Mouse (Mus musculus) heart, adult 2 months (tissue): ENCODE measurements around the gene Ephb1. TPM values are rescaled to one million over a fixed set of nuclear protein-coding genes. Genes with fewer than 3 reads are reported as not detected.

Source experiments
- DNase-seq, 2 experiments: peaks; one replicate each; pipeline ENCODE4 v3.0.0; 2021
- H3K27ac ChIP-seq: fragments of 200-600 bp; 2 replicates; pipeline ENCODE4 v1.8.1; 2022
- H3K27me3 ChIP-seq: fragments of 200-500 bp; 2 replicates; pipeline ENCODE4 v1.6.1; 2012; ENCODE audit warnings: mild to moderate bottlenecking, low read length, inconsistent platforms, mixed read lengths; ENCODE audit not compliant: control insufficient read depth, insufficient read depth
- H3K36me3 ChIP-seq: fragments of 200-500 bp; 2 replicates; pipeline ENCODE4 v1.6.1; 2012; ENCODE audit warnings: low read length, inconsistent platforms; ENCODE audit not compliant: control insufficient read depth, insufficient read depth
- H3K4me1 ChIP-seq: fragments of 200-500 bp; 2 replicates; pipeline ENCODE4 v1.6.1; 2011; ENCODE audit warnings: low read length; ENCODE audit not compliant: control insufficient read depth, insufficient read depth
- H3K4me3 ChIP-seq: fragments of 200-600 bp; 2 replicates; pipeline ENCODE4 v1.8.1; 2022
- H3K79me2 ChIP-seq: fragments of 200-500 bp; replicated peaks from 2 replicates; pipeline ENCODE4 v1.6.1; 2012; ENCODE audit warnings: mild to moderate bottlenecking, inconsistent platforms, low read length, moderate library complexity, mixed read lengths; ENCODE audit not compliant: control insufficient read depth, insufficient read depth
- H3K9ac ChIP-seq: fragments of 200-500 bp; 2 replicates; pipeline ENCODE4 v1.6.1; 2012; ENCODE audit warnings: low read depth, mild to moderate bottlenecking, control low read depth, inconsistent platforms, low read length, mixed read lengths
- CTCF ChIP-seq: fragments of 200-600 bp; IDR thresholded peaks from 2 replicates; pipeline ENCODE4 v1.8.1; 2022; ENCODE audit warnings: antibody characterized with exemption, mild to moderate bottlenecking, moderate library complexity
- EP300 ChIP-seq: fragments of 200-500 bp; IDR thresholded peaks from 2 replicates; pipeline ENCODE4 v1.6.1; 2011; ENCODE audit warnings: low read depth, low read length, control low read depth; ENCODE audit not compliant: insufficient read depth
- POLR2A ChIP-seq: fragments of 200-500 bp; IDR thresholded peaks from 2 replicates; pipeline ENCODE4 v1.6.1; 2011; ENCODE audit warnings: mild to moderate bottlenecking, low read depth, low read length, control low read depth; ENCODE audit not compliant: insufficient read depth
- WGBS: fragments of 180-500 bp; shearing (Covaris S2); methylation state at CpG from one replicate; pipeline ENCODE4 v1.1.7; 2018; 5-methylcytosine and 5-hydroxymethylcytosine counted together
- intact Hi-C: fragments of 180-260 bp; cut with DNase I; formaldehyde crosslinking; loops from one replicate; pipeline ENCODE4 v1.15.1; 2025
- polyA plus RNA-seq: library from polyadenylated mRNA; depleted of rRNA; stranded (reverse); fragments of >200 nt; gene quantifications from 2 replicates; pipeline ENCODE4 v1.2.3, GENCODE M21; 2012
- total RNA-seq, 2 experiments: library from RNA; stranded (reverse); gene quantifications; 2 replicates each; pipeline ENCODE4 v1.2.3; 2021

The Ephb1 gene
- total and polyA plus RNA-seq, 3 experiments, result 3.1 to 23.3 (median 21.2) TPM

DNA sequence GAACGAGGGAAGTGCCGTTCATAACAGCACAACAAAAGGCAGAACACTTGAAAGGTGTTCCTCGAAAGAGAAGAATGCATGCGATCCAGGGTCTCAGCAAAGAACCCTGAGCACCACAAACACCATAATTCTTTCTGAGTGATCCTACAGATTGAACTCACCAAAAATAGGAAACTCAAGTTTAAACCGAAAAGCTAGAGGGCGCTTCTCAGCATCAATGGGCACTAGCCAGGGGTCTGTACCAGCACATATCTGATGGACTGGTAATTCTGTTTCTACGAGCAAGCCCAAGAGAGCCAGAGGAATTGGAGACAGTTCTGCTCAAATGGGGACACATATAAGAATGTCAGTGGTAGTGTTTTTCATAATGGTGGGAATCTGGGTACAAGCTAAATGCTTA, 90.7 kb downstream of the Ephb1 start:
- intact Hi-C loops, result loop anchor here (2.0 to 5.0 kb wide), 2 partner anchors 43 to 254 kb away; no protein-coding TSS in a partner anchor
- H3K36me3 ChIP-seq, result no peaks in the 10 kb centered on the region
- no peaks in the 10 kb centered on the region for H3K79me2 ChIP-seq
- H3K27ac ChIP-seq, result no peak overlapping the region; the same call in 1 of the 2 replicates
- no peaks in the 10 kb centered on the region for H3K4me1 ChIP-seq
- peak overlapping the region; percentile 18; the same call in 1 of the 2 replicates for H3K4me3 ChIP-seq
- WGBS, result 60% methylated on average over 7 of the region's 7 CpGs
- H3K9ac ChIP-seq, result no peak overlapping the region
- no peak for DNase-seq
- H3K27me3 ChIP-seq, result no peaks in the 10 kb centered on the region
- no peak for TF ChIP-seq EP300
- TF ChIP-seq CTCF, result peak; percentile 45

DNA sequence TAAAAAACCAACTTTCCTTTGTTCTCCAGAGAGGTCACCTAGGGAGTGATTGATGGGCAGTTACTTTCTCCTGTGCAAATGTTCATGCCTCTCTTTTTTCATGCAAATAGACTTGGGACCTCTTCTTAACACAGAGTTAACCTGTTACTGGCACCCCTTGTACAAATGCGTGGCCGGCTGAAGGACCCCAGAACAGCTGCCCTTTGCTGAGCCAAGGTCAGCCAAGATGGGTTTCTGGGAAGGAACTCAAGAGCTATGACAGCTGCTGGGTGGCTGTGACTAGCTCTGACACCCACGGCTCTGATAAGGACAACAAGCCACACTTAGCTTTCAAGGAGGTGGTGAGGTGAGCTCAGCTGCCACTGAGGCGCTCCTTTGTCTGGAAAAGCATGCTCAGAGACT, 92.4 kb downstream of the Ephb1 start:
- peak overlapping the region; percentile 31; the same call in 1 of the 2 replicates for H3K4me3 ChIP-seq
- H3K9ac ChIP-seq, result no peak overlapping the region
- WGBS, result 25% methylated on average over 4 of the region's 4 CpGs
- DNase-seq, result peak; percentile 33 to 53
- no peaks in the 10 kb centered on the region for H3K27me3 ChIP-seq
- H3K27ac ChIP-seq, result peak overlapping the region; percentile 75
- H3K79me2 ChIP-seq, result no peaks in the 10 kb centered on the region
- H3K36me3 ChIP-seq, result no peaks in the 10 kb centered on the region
- H3K4me1 ChIP-seq, result no peaks in the 10 kb centered on the region
- intact Hi-C loops, result loop anchor here (5.0 kb wide), 1 partner anchor 255 kb away; no protein-coding TSS in a partner anchor
- TF ChIP-seq EP300 (0 out of 2 replicates have a peak, but pooled peaks have one; percentile 28), CTCF (no peak)

- no peak for TF ChIP-seq EP300
- no peaks in the 10 kb centered on the region for H3K36me3 ChIP-seq
- H3K27me3 ChIP-seq, result no peaks in the 10 kb centered on the region
- no peak overlapping the region for H3K27ac ChIP-seq
- intact Hi-C loops, result loop anchor here (5.0 kb wide), 1 partner anchor 256 kb away; no protein-coding TSS in a partner anchor
- no peak for DNase-seq
- no peaks in the 10 kb centered on the region for H3K79me2 ChIP-seq
- no peak overlapping the region for H3K9ac ChIP-seq
- H3K4me3 ChIP-seq, result no peak overlapping the region
- no peaks in the 10 kb centered on the region for H3K4me1 ChIP-seq
- WGBS, result 48% methylated on average over 9 of the region's 9 CpGs
Measured at GRCm38 (mm10) chr9:102261511-102261910, 93.0 kb downstream of the Ephb1 start.

DNA sequence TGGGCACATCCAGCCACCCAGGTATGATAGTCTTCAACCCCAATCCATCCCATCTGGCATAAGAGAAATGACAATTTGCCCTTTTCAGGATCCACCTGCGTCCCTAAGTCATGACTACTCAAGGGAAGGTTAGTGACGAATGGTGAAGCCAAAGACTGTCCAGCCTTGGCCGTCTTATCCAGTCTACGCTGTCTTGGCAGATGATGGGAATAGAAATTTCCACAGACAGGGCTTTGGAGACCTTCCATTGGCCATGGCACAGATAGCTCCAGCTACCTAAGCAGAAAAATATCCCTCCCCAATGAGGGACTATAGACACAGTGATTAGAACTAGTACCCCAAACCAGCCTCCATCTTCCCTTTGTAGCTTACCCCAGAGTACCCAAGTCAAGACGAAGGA, 98.1 kb downstream of the Ephb1 start:
- Histone ChIP-seq H3K36me3 (no peaks in the 10 kb centered on the region), H3K27ac (no peak overlapping the region), H3K27me3 (no peaks in the 10 kb centered on the region), H3K9ac (no peak overlapping the region), H3K79me2 (no peaks in the 10 kb centered on the region), H3K4me1 (no peaks in the 10 kb centered on the region), H3K4me3 (no peak overlapping the region)
- WGBS, result 86% methylated on average over 5 of the region's 5 CpGs
- intact Hi-C loops, result loop anchor here (5.0 kb wide), 1 partner anchor 39 kb away; no protein-coding TSS in a partner anchor
- TF ChIP-seq EP300, result no peak
- no peak for TF ChIP-seq POLR2A
- no peak for TF ChIP-seq CTCF
- DNase-seq, result no peak

DNA sequence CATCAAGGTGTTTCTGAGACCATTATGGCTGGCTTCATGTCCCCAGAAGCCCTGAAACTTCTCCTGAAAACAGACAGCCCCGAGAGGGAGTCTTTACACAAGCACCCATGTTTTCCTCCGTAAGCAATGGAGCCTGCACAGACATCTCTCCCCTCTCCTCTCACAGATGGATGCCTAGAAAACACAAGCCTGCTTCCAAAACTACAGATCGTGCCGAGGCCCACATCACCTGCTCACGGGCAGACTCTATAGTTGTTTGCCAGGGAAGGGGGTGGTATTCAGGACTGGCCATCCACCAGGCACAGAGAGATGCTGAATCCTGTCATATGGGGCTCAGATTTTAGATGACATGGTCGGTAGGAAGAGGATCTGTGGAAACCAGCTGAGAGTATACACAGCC, 98.7 kb downstream of the Ephb1 start:
- no peak for DNase-seq
- no peaks in the 10 kb centered on the region for H3K27me3 ChIP-seq
- no peaks in the 10 kb centered on the region for H3K4me1 ChIP-seq
- no peak for TF ChIP-seq POLR2A
- TF ChIP-seq CTCF, result no peak
- TF ChIP-seq EP300, result no peak
- no peak overlapping the region for H3K9ac ChIP-seq
- H3K79me2 ChIP-seq, result no peaks in the 10 kb centered on the region
- 84% methylated on average over 6 of the region's 6 CpGs for WGBS
- intact Hi-C loops, result loop anchor here (5.0 kb wide), 1 partner anchor 39 kb away; no protein-coding TSS in a partner anchor
- H3K27ac ChIP-seq, result no peak overlapping the region
- H3K36me3 ChIP-seq, result no peaks in the 10 kb centered on the region
- H3K4me3 ChIP-seq, result no peak overlapping the region

GRCm38 (mm10) chr9:102249124-102249816, 105.2 kb downstream of the Ephb1 start:
- H3K4me3 ChIP-seq, result no peak overlapping the region
- TF ChIP-seq EP300, result no peak
- no peak for TF ChIP-seq POLR2A
- no peak for TF ChIP-seq CTCF
- intact Hi-C loops, result no loop called here

More at GRCm38 (mm10) chr9:102249124-102249816, 105.2 kb downstream of the Ephb1 start:
- Histone ChIP-seq H3K9ac (no peak overlapping the region), H3K27ac (no peak overlapping the region), H3K4me1 (no peaks in the 10 kb centered on the region), H3K27me3 (0 out of 2 replicates have a peak, but pooled peaks cover 1% of the 10 kb centered on the region), H3K79me2 (no peaks in the 10 kb centered on the region), H3K36me3 (no peaks in the 10 kb centered on the region)
- DNase-seq, result no peak
- WGBS, result 58% methylated on average over 9 of the region's 9 CpGs
